Mouse (Mus musculus): ENCODE results near the gene Dusp9.

Dusp9 gene

DNA sequence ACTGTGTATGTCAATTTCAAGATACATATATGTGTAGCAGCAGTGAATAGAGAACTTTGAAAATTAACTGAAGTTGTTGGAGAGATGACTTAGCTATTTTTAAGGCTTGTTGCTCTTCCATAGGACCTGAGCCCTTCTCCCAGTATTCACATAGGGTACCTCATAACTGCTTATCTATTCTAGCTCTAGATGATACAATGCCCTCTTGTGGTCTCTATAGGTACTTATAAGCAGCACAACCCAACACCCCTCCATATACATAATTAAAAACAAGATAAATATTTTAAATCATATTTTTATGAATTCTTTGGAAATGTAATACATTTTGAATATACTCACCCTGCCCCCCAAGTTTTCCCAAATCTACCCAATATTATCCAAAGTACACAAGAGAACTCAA, 23.9 kb downstream of the Dusp9 start:
- no peak for DNase-seq (ENCODE audit: low spot score in 2 of 2)

DNA sequence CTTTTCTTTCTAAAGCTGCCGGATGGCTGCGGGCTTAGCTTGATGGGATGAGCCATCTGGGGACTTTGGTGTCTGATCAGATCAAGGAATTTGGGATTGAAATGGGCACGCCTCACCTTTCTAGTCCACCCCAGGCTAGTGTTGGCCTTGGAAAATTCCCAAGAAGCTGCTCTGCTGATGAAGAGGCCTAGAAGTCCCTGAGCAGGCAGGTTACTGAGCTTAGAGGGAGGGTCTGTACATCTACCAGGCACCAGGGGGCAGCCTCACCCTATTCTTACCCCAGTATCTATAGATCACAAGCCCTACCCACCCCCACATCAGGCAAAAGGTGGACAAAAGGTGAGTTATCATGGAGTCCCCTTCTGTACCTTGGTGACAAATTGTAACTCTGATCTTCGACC, 32.8 kb downstream of the Dusp9 start:
- DNase-seq (ENCODE audit: low spot score in 2 of 2) = no peak

DNA sequence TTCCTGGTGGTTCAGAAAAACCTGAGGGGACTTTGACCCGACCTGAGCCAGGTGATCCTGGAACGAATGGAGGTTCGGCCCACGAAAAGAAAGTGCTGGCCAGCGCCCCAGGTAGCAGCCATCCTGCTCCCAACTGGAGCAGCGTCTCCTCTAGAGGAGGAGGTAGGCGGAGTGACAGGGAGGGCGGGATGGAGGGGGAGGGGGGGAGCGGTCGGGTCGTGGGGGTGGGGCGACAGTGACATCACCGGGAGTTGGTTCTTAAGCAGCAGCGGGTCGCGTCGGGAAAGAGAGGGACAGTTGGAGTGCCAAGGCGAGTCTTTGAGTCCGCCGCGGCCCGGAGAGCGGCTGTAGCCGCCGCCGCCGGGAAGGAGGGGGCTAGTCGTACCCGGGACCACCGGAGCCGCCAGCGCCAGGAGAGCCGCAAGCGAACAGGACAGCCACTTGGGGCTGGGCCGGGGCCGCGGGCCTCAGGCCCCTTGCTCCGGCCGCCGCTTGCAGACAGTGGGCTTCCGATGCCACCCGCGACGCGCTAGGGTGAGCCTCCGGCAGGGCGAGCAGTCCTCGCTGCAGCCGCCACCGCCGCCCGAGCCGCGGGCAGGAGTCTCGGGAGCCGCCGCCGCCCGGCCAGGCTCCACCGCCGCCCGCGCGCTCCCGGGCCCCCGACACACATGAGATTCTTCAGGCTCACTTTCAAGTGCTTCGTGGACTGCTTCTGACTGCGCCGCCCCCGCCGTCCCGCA, 33.8 kb downstream of the Dusp9 start, which contains the start of gene Slc6a8:
Gene Slc6a8, plus strand, starts transcription at position 272 of the 740 bp plus-strand sequence.
- DNase-seq (ENCODE audit: low spot score in 2 of 2) = peak; percentile 32 to 34

DNA sequence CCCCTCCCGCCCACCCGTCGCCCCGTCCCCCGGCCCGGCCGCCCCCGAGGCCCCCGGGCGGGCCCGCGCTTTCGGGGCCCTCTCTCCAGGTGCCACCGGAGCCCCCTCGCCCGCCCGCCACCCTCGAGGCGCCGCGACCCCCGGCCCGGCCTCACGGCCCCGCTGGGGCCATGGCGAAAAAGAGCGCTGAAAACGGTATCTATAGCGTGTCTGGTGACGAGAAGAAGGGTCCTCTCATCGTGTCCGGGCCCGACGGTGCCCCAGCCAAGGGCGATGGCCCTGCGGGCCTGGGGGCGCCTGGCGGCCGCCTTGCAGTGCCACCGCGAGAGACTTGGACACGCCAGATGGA, 34.4 kb downstream of the Dusp9 start:
- no peak for DNase-seq (ENCODE audit: low spot score in 2 of 2)

DNA sequence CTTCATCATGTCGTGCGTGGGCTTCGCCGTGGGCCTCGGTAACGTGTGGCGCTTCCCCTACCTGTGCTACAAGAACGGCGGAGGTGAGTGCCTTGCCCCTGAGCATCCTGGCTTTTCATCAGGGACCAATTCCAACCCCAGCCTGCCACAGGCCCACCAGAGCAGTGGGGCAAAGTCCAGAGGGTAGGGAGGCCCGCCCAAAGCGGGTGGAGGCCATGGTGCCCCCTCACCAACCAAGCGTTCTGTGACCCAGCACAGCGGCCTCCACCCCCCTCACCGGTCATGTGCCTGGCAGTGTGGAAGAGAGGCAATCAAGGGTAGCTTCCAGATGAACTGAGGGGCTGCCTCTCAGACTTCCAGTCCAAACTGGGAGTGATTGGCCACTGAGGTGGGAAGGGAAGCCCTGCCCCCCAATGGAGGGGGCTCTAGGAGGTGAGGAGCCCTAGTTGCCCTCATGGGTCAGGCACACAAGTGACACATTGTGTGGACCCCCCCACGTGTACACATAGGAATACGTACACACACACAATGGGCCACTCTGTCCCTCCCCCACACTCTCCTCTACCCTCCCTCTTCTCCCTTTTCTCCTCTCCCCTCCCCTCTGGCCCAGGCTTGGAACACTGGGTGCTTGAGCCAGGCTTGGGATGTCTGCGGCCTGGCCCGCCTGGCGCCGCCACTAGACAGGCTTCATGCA, 34.9 kb downstream of the Dusp9 start:
- peak in 1 of 2 experiments; percentile 18 for DNase-seq (ENCODE audit: low spot score in 2 of 2)

DNA sequence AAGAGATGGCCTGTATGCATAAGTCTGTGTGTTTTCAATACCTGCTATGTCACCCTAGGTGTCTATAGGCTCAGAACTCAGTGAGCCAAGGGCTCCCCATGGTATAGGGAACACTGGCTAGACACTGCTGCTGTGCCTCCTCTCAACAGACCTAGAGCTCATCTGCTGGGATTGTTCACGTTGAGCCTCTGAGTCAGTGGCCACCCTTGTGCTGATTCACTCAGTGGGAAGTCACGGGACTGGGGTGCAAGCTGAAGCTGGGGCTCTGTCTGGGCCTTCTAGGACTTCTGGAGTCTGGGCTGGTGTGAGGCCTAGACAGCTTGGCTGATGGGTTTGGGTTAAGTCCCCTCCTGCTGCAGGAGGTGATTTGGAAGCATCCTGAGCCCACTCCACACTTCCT, 36.0 kb downstream of the Dusp9 start:
- no peak for DNase-seq (ENCODE audit: low spot score in 2 of 2)

DNA sequence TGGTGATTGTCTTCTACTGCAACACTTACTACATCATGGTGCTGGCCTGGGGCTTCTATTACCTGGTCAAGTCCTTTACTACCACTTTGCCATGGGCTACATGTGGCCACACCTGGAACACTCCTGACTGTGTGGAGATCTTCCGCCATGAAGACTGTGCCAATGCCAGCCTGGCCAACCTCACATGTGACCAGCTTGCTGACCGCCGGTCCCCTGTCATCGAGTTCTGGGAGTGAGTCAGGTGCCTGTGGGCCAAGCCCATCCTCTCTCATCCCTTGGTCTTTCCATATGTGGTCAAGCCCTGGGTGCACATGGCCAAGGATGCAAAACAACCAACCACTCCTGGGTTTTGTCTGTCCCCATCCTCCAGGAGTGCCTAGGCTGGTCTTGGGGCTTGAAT, 37.4 kb downstream of the Dusp9 start:
- DNase-seq (ENCODE audit: low spot score in 2 of 2) = no peak

DNA sequence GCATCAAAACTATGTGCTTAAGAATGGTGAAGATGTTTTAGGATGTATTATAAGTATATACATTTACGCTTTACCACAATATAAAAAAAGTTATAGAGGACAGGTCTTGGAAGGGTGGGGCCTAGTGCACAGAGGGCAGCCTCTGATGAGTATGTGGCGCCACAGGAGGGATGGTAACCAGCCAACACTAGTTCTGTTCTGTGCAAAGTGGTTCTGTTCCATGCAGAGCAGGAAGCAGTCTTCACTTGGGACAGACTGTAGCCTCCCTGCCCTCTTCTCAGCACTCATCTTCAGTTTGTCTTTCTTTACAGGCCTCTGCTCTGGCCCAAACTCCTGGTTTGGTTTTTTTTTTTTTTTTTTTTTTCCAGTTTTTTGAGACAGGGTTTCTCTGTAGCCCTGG, 44.9 kb downstream of the Dusp9 start:
- no peak for DNase-seq (ENCODE audit: low spot score in 2 of 2)

DNA sequence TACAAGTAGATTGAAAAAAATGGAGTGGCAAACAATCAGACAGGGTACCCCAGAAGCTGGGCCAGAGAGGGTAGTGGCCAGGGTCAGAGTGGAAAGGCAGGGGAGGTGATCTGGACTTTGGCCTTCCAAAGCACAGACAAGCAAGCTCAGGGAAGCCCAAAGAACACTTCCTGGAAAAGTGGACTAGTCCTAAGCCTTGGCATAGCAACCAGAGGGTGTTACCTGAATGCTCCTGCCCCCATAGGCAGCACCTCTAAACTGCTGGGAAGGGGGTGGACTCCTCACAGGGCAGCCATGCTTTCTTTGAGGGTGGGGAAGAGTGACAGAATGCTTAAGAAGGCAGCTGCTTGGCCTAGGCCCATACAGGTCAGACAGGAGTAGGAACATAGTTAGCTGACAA, 45.8 kb downstream of the Dusp9 start:
- no peak for DNase-seq (ENCODE audit: low spot score in 2 of 2)

DNA sequence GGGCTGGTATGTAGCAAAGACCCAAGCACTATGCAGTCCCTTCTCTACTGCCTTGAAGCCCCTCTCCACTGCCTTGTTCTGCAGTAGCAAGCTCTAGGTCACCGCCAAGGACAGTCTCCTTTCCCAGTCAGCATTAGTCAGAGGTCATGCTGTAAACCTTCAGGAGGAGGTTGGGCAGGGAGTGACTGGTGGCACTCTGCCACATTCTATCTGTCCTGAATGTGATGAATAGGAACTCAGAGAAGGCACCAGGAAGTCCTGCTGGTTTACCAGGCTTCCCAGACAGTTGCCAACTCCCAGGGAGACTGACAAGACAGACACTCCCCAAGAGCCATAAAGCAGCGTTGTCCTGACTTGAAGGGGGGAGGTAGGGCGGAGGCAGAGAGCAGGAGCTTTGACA, 46.4 kb downstream of the Dusp9 start:
- no peak for DNase-seq (ENCODE audit: low spot score in 2 of 2)

DNA sequence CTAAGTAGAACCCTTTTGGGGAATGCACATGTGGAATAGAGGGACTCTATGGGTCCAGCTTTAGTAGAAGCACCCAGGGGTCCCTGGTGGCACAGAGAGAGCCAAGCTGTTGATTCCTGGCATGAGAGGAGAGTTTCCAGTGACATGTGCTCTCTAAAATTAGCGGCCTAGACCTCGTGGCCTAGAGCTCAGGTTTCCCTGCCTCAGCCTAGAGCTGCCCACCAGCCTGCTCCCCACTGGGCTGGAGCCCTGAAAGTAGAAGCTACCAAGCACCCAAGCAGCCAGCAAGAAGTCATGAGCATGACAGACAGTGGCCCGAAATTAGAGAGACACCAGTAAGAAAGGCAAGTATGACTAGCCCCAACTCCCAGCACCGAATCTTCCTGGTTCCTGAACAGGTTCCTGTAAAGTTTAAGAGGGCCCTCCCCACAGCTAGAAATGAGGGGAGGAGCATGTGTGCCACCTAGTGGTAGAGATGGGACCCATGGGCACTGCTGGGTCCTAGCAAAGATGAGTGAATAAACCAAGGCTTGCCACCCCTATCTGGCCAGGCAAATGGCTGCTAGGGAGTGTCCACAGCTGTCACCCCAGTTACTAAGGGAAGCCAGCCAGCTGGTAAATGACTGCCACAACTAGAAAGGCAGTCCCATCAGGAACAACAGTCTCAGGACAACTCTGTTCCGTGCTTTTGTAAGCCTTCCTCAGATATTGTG, 51.9 kb downstream of the Dusp9 start:
- no peak for DNase-seq (ENCODE audit: low spot score in 2 of 2)

Measured in right cerebral cortex, postnatal 36 days (tissue).